ENCODE assay signal across 25 mouse cellular contexts in the genomic region with DNA sequence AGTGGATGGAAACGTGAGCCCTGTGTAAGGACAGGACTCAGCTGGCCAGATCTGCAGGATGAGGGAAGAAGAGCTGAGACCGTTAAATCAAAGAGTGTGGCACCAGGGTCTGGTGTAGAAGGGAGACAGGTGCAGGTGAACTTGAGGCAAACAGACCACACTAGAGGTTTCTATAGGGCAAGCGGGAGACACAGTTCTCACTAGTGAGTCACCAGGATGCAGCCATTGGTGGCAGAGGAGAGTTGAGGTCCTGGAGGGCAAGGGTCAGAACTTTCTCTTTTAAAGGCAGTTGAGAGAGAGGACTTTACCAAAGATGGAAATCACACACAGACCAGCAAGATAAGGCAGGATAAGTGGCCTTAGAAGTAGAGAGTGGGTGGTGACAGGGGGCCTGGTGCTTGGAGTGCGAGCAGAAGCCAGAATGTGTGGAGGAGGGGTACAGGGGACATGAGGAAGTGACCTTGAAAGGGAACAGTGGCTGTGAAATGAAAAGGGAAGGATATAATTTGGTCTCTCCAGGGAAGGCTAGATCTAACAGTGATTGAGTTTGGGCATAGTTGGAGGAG. TPM values are rescaled to one million over a fixed set of nuclear protein-coding genes. Genes with fewer than 3 reads are reported as not detected.
DNase-seq lines count a peak whose midpoint lies in the region; ATAC-seq and TF ChIP-seq lines count a peak whose summit lies in the region.
"Had no signal": no experiment of that assay in that cellular context is flagged by ENCODE, and none has a peak within 500 bp of the region (broad histone marks: within the 10 kb centered on the region; RNA-seq: fewer than 3 reads in every experiment).

No protein-coding gene starts in this region.

- WGBS in heart, embryonic 12.5 days: 36% methylated on average over 4 of the region's 4 CpGs
- WGBS in midbrain, embryonic 11.5 days: 81% methylated on average over 4 of the region's 4 CpGs
- WGBS in forebrain, embryonic 16.5 days: 85% methylated on average over 4 of the region's 4 CpGs

- peak overlapping the region; percentile 51 for H3K9ac ChIP-seq in heart, embryonic 12.5 days
- no peak overlapping the region for H3K9ac ChIP-seq in midbrain, embryonic 11.5 days (ENCODE audit: low read length)
- H3K9ac ChIP-seq in forebrain, embryonic 16.5 days (replicated peaks; ENCODE audit: low read depth, low read length): no peak overlapping the region
- H3K9ac ChIP-seq: forebrain, embryonic 15.5 days; kidney, embryonic 15.5 days; liver, embryonic 13.5 days; midbrain, embryonic 12.5 days; neural tube, embryonic 15.5 days had no signal

- peaks cover 90% of the 10 kb centered on the region for H3K4me1 ChIP-seq in heart, embryonic 12.5 days (replicated peaks)
- H3K4me1 ChIP-seq in midbrain, embryonic 11.5 days (ENCODE audit: control insufficient read depth, insufficient read depth, low read length): no peaks in the 10 kb centered on the region
- H3K4me1 ChIP-seq in forebrain, embryonic 16.5 days (replicated peaks; ENCODE audit: control insufficient read depth, insufficient read depth, low read length): no peaks in the 10 kb centered on the region
- H3K4me1 ChIP-seq: forebrain, embryonic 15.5 days; hindbrain, embryonic 10.5 days; kidney, embryonic 15.5 days; midbrain, embryonic 12.5 days; neural tube, embryonic 15.5 days had no signal

- H3K27me3 ChIP-seq in heart, embryonic 12.5 days (replicated peaks): no peaks in the 10 kb centered on the region
- H3K27me3 ChIP-seq in midbrain, embryonic 11.5 days (ENCODE audit: control insufficient read depth, insufficient read depth, low read length): no peaks in the 10 kb centered on the region
- no peaks in the 10 kb centered on the region for H3K27me3 ChIP-seq in forebrain, embryonic 16.5 days (replicated peaks; ENCODE audit: control insufficient read depth, insufficient read depth, low read length)
- H3K27me3 ChIP-seq: forebrain, embryonic 15.5 days; kidney, embryonic 15.5 days; liver, embryonic 13.5 days; neural tube, embryonic 15.5 days had no signal

- no peak for TF ChIP-seq CTCF in layer of hippocampus, adult 2 months (conservative IDR thresholded peaks at IDR 0.05)

- H3K9me3 ChIP-seq in heart, embryonic 12.5 days (replicated peaks): no peaks in the 10 kb centered on the region
- H3K9me3 ChIP-seq in midbrain, embryonic 11.5 days (ENCODE audit: control insufficient read depth, low read length): no peaks in the 10 kb centered on the region
- no peaks in the 10 kb centered on the region for H3K9me3 ChIP-seq in forebrain, embryonic 16.5 days (ENCODE audit: control insufficient read depth, low read length)
- H3K9me3 ChIP-seq: forebrain, embryonic 15.5 days; hindbrain, embryonic 10.5 days; kidney, embryonic 15.5 days; liver, embryonic 13.5 days; midbrain, embryonic 12.5 days; neural tube, embryonic 15.5 days had no signal

- DNase-seq in heart, postnatal 10 days: no peak
- no peak for DNase-seq in layer of hippocampus, adult 2 months (ENCODE audit: low spot score in 2 of 2)
- DNase-seq in layer of hippocampus, adult 18-20 months (ENCODE audit: low spot score in 2 of 2): no peak
- peak; percentile 16 for DNase-seq in thymus, postnatal 14 days
- DNase-seq in thymus, postnatal 25 days: no peak
- DNase-seq in midbrain, embryonic 11.5 days (ENCODE audit: low spot score, missing footprints): no peak
- DNase-seq: adrenal gland, postnatal 36 days; cerebellum, adult 9-10 months; gastrocnemius, postnatal 25 days; kidney, adult 11 months; kidney, postnatal 36 days; layer of hippocampus, adult 9-11 months; liver, embryonic 13.5 days; right cerebral cortex, adult 18-20 months; right cerebral cortex, postnatal 4 days; thymus, postnatal 36 days had no signal

- peak; percentile 73 for ATAC-seq in heart, embryonic 12.5 days (ENCODE audit: insufficient number of reproducible peaks, low FRiP score)
- no peak for ATAC-seq in midbrain, embryonic 11.5 days (ENCODE audit: low FRiP score)
- no peak for ATAC-seq in forebrain, embryonic 16.5 days
- ATAC-seq: forebrain, embryonic 15.5 days; hindbrain, embryonic 16.5 days had no signal

- peak overlapping the region; percentile 95 for H3K27ac ChIP-seq in heart, embryonic 12.5 days (ENCODE audit: poor library complexity, severe bottlenecking)
- peak overlapping the region; percentile 24; the same call in 1 of the 2 replicates for H3K27ac ChIP-seq in layer of hippocampus, adult 2 months
- no peak overlapping the region for H3K27ac ChIP-seq in midbrain, embryonic 11.5 days (ENCODE audit: low read depth, low read length)
- H3K27ac ChIP-seq in forebrain, embryonic 16.5 days (ENCODE audit: low read length): no peak overlapping the region
- H3K27ac ChIP-seq: forebrain, embryonic 15.5 days; hindbrain, embryonic 10.5 days; kidney, embryonic 15.5 days; liver, embryonic 13.5 days; macrophage; midbrain, embryonic 12.5 days; neural tube, embryonic 15.5 days had no signal

- H3K4me3 ChIP-seq in heart, embryonic 12.5 days: no peak overlapping the region
- no peak overlapping the region for H3K4me3 ChIP-seq in layer of hippocampus, adult 2 months
- no peak overlapping the region for H3K4me3 ChIP-seq in midbrain, embryonic 11.5 days (ENCODE audit: low read depth, low read length)
- no peak overlapping the region for H3K4me3 ChIP-seq in forebrain, embryonic 16.5 days (replicated peaks; ENCODE audit: low read length)
- H3K4me3 ChIP-seq: forebrain, embryonic 15.5 days; hindbrain, embryonic 10.5 days; kidney, embryonic 15.5 days; liver, embryonic 13.5 days; midbrain, embryonic 12.5 days; neural tube, embryonic 15.5 days had no signal

- intact Hi-C loops in heart, postnatal 10 days (cut with DNase I): no loop called here

- H3K36me3 ChIP-seq in heart, embryonic 12.5 days: peaks cover 57% of the 10 kb centered on the region
- no peaks in the 10 kb centered on the region for H3K36me3 ChIP-seq in midbrain, embryonic 11.5 days (ENCODE audit: control insufficient read depth, insufficient read depth, low read length)
- no peaks in the 10 kb centered on the region for H3K36me3 ChIP-seq in forebrain, embryonic 16.5 days (ENCODE audit: control insufficient read depth, insufficient read depth)
- H3K36me3 ChIP-seq: forebrain, embryonic 15.5 days; hindbrain, embryonic 10.5 days; kidney, embryonic 15.5 days; liver, embryonic 13.5 days; midbrain, embryonic 12.5 days; neural tube, embryonic 15.5 days had no signal

- no peak overlapping the region for H3K4me2 ChIP-seq in heart, embryonic 12.5 days
- H3K4me2 ChIP-seq in midbrain, embryonic 11.5 days: no peak overlapping the region
- no peak overlapping the region for H3K4me2 ChIP-seq in forebrain, embryonic 16.5 days (ENCODE audit: low read length)
- H3K4me2 ChIP-seq: forebrain, embryonic 15.5 days; kidney, embryonic 15.5 days; liver, embryonic 13.5 days; midbrain, embryonic 12.5 days; neural tube, embryonic 15.5 days had no signal

RNA-seq across cellular contexts. Expression of gene Mical2, which starts 32.8 kb away (rescaled TPM):
- polyA plus RNA-seq in heart, embryonic 12.5 days (2016; fragmentation: Nextera tagmentation; extraction: Ambion mirVana): 156 and 163 TPM in 2 replicates
- total RNA-seq in heart, postnatal 10 days (2021): 100 to 1,000 TPM; 177 to 185 TPM
- 100 to 1,000 TPM; 667 to 694 TPM for total RNA-seq in layer of hippocampus, adult 2 months (2021)
- 100 to 1,000 TPM; 611 to 639 TPM for total RNA-seq in layer of hippocampus, adult 18-20 months (2021)
- polyA plus RNA-seq in midbrain, embryonic 11.5 days (2014; fragmentation: Nextera tagmentation; extraction: Ambion mirVana): 1.2 and 1.5 TPM in 2 replicates
- polyA plus RNA-seq in forebrain, embryonic 16.5 days (2015; fragmentation: Nextera tagmentation; extraction: Ambion mirVana): 10.0 and 11.1 TPM in 2 replicates

Comparison
In these comparisons a context has a peak if more than half of its experiments do, and no peak if none do; other contexts are left out.
1. H3K27ac ChIP-seq: peak in heart, embryonic 12.5 days (single experiment) and layer of hippocampus, adult 2 months (single experiment); none in midbrain, embryonic 11.5 days (single experiment) and forebrain, embryonic 16.5 days (single experiment).